Mouse (Mus musculus) hindlimb bud, embryonic 11.5 days (tissue): ENCODE data around the gene Olfr1278.
"Not testable (repeated sequence)": the region's sequence is repeated elsewhere in the genome, so short reads cannot be mapped to it uniquely, and the experiment has no call there.

Experiments
- DNase-seq: peaks from one replicate; pipeline ENCODE4 v3.0.0-alpha.2; 2012; ENCODE audit warnings: low read depth, low spot score; ENCODE audit errors: extremely low spot score

Olfr1278 gene

GRCm38 (mm10) chr2:111289836-111290235 is at the start of gene Olfr1278:
TSS of gene Olfr1278 (plus strand) at chr2:111290136.
- DNase-seq = no peak

GRCm38 (mm10) chr2:111254216-111254615 is 35.7 kb upstream of the Olfr1278 start, which contains the start of gene Olfr1276:
TSS of gene Olfr1276 (plus strand) at chr2:111254516.
- DNase-seq = no peak

- DNase-seq = no peak
These were observed 15.9 kb upstream of the Olfr1278 start, which contains the start of gene Olfr1277 for GRCm38 (mm10) chr2:111274006-111274405. TSS of gene Olfr1277 (minus strand) at chr2:111274106.

- no peak for DNase-seq
These were observed 8.6 kb downstream of the Olfr1278 start for GRCm38 (mm10) chr2:111298541-111298940.

GRCm38 (mm10) chr2:111300374-111300773 is 10.4 kb downstream of the Olfr1278 start, which contains the start of gene Olfr1279:
TSS of gene Olfr1279 (plus strand) at chr2:111300635.
- DNase-seq = no peak

GRCm38 (mm10) chr2:111313717-111314116 is 23.8 kb downstream of the Olfr1278 start, which contains the start of gene Olfr1280:
TSS of gene Olfr1280 (plus strand) at chr2:111314017.
- no peak for DNase-seq

GRCm38 (mm10) chr2:111326220-111326619 is 36.3 kb downstream of the Olfr1278 start, which contains the start of gene Olfr1281:
TSS of gene Olfr1281 (plus strand) at chr2:111326520.
- DNase-seq = no peak

GRCm38 (mm10) chr2:111333721-111334120 is 43.8 kb downstream of the Olfr1278 start:
- not testable (repeated sequence) for DNase-seq

- no peak for DNase-seq
These were observed 46.0 kb downstream of the Olfr1278 start, which contains the start of gene Olfr1282 for GRCm38 (mm10) chr2:111335976-111336375. TSS of gene Olfr1282 (minus strand) at chr2:111336076.
